Mouse (Mus musculus): ENCODE data around the gene Gm45062.
"Not testable (repeated sequence)": the region's sequence is repeated elsewhere in the genome, so short reads cannot be mapped to it uniquely, and the experiment has no call there.

The Gm45062 gene

DNA sequence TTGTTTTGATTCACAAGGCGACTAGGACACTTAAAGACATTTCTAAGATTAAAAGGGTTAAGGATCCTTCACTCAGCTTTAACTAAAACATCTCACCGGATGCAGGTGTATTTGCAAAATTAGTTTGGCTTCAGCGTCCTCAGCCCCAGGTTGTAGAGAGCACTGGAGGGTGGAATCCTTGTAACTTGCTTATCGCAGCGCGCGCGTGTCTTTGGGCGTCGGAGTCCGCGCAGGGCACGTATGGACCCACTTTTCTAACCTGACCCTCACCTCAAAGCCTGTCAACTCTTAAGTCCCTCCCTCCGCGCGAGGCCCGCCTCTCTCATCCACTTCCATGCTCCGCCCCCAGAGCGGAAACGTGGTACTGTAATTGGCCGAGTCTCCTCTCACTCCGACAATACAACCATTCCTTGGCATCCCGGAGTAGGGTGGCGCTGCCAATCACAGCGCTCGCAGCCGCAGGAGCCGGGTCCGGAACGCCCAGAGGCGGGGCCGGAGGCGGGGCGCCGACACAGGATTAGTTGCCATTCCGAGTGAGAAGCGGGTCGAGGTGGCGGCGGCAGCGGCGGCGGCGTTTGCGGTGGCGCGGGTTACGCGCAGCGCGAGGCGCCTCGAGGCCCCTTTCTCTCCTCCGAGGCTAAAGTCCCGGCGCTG, 249.8 kb downstream of the Gm45062 start:
- peak; percentile 99 for DNase-seq (ENCODE audit: low spot score)

DNA sequence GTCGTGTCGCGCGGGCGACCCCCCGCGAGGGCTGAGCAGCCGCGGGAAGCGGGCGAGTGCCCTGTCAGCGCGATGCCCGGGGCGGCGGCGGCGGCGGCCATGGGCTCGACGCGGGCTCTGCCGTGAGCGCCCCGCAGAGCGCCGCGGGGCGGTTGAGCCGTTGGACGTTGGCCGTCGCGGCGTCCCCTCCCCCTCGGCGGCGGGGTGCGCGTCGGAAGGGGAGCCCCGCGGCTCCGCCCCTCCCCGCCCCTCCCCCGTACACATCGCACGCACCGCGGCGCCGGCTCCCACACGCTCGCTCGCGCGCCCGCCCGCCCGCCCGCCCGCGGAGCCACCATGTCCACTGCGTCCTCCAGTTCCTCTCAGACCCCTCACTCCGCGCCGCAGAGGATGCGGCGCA, 250.3 kb downstream of the Gm45062 start, which contains the start of gene Glcci1:
Glcci1 (plus strand) TSS at position 50 of the 400 bp plus-strand sequence.
- DNase-seq (ENCODE audit: low spot score), result peak; percentile 77

DNA sequence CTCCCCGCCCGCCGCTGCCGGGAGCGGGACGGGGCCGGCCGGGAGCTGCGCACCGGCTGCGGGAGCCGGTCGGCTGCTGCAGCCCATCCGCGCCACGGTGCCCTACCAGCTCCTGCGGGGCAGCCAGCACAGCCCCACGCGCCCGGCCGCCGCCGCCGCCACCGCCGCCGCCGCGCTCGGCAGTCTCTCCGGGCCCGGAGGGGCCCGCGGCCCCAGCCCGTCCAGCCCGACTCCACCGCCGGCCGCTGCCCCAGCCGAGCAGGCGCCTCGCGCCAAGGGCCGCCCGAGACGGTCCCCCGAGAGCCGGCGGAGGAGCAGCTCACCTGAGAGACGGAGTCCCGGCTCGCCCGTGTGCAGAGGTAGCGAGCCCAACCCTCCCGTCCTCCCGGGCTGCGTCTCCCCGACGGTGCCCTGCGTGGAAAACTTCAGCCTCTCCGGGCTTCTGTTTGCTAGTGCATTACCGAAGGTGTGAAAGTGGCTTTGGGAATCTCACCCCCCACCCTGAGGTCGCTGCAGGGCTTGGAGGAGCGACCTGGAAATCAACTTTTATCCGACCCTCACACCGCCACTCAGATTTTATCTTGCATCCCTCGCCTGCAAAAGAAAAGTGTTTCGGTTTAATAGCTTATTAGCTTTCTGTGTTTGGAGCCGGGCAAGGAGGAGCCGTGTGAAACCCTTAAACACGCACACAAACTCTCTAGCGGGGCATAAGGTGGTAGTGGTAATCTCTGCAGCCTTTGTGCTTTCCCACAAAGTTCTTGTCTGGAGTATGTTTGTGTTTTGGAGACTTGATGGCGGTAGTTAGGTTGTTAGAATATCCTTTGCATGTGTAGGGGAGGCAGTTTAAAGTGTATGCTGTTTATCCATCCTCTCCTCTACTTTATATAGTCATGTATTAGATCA, 251.0 kb downstream of the Gm45062 start:
- peak; percentile 52 for DNase-seq (ENCODE audit: low spot score)

DNA sequence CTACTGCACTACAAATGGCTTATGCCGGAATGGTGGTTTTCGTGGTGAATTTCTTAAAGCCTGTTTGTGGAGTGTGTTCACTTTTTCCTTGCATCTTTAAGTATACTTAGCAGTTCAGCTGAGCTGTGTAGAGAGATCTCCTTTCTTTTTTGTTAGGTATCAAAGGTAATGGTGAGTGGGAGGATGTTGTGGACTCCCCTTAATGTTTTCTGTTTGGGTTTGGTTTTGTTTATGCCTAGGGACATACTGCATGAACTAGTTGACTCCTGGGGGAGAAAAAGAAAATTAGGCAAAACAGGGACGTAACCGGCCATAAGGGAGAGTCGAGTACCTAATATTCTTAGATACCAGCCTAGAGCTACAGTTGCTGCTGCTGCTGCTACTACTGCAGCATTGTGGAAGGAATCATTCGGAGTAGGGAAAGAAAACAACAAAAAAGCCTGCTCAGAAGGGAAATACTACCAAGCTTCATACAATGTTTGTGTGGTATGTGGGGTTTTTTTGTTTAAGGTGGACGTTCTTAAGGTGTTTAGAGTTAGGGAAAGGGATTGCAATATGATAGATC, 251.7 kb downstream of the Gm45062 start:
- peak; percentile 38 for DNase-seq (ENCODE audit: low spot score)

DNA sequence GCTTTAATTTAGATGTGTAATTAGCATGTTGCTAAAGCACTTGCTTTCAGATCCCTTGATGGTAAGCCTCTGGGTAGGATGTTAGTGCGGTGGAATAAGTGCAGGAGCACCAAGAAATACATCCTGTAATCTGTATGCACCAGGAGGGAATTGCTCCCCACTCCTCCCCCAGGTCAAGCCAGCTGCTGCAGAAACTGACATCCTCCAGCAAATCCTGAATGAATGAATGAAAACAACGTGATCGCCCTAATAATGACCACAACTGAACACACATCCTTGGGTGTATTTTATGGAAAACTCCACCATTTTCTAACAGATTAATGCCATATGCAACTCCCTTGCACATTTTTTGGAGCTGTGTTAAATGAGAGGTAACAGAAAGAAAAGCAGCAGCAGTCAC, 252.2 kb downstream of the Gm45062 start:
- DNase-seq (ENCODE audit: low spot score), result peak; percentile 42

DNA sequence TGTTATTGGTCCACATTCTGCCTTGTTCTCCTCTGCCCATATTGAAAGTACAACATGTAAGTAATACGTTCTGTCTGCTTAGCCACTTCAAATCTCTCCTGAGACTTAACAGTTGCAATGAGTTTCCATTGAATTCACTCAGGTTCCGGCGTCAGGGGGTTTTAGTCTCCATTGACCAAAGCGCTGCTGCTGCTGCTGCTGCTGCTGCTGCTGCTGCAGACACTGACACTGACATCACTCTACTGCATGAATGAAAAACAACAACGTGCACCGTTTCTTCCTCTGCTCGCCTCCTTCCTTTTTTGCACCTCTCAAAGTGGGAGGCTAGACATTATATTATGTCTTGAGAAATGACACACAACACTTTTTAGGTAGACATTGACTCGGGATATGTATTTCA, 253.2 kb downstream of the Gm45062 start:
- DNase-seq (ENCODE audit: low spot score), result peak; percentile 52

DNA sequence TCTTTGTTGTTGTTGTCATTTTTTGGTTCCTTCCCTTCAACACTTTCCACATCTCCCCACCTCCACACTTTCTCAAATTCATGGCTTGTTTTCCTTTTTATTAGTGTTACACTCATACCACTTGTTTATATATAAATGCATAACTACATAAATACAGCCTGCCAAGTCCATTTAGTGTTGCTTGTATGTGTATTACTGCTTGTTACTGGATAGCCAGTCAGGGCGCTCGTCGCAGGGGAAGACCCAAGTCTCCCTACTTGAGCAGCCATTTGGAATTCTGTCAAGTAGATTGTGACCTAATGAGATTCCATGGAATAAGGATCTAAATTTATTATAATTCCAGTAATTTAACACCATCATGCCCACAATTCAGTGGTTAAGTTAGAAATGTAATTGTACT, 260.4 kb downstream of the Gm45062 start:
- DNase-seq (ENCODE audit: low spot score), result no peak

DNA sequence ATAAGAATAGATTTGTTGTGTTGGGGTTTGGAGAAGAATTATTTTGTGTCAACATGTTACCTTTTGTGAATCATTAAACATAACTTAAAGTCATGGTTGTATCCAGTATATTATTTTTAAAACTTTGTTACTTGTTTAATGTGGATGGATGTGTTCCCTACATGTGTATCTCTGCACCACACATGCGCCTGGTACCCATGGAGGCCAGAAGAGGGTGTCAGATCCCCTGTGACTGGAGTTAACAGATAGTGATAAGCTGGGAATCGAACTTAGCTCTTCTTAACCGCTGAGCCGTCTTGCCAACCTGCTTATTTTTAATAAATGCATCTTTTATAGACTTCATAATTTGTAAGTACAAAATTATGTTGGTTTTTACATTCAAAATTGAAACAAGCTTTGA, 262.0 kb downstream of the Gm45062 start:
- no peak for DNase-seq (ENCODE audit: low spot score)

DNA sequence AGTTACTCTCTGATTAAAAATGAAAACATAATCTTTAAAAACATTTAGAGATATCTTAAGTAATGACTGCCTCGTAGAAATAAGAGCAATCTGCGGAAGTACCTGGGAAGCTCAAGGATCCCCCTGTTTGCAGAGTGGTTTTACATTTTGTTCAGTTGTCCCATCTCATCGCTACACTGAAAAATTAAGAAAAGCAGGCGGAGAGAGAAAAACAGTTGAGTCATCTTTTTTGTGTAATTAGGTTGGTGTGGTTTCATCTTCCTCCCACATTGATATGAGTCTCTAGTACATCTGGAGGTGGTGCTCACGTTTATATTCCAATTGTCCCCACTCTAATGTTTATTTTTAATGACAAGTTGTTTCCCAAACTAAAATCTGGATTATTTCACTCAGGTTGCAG, 265.5 kb downstream of the Gm45062 start:
- no peak for DNase-seq (ENCODE audit: low spot score)

DNA sequence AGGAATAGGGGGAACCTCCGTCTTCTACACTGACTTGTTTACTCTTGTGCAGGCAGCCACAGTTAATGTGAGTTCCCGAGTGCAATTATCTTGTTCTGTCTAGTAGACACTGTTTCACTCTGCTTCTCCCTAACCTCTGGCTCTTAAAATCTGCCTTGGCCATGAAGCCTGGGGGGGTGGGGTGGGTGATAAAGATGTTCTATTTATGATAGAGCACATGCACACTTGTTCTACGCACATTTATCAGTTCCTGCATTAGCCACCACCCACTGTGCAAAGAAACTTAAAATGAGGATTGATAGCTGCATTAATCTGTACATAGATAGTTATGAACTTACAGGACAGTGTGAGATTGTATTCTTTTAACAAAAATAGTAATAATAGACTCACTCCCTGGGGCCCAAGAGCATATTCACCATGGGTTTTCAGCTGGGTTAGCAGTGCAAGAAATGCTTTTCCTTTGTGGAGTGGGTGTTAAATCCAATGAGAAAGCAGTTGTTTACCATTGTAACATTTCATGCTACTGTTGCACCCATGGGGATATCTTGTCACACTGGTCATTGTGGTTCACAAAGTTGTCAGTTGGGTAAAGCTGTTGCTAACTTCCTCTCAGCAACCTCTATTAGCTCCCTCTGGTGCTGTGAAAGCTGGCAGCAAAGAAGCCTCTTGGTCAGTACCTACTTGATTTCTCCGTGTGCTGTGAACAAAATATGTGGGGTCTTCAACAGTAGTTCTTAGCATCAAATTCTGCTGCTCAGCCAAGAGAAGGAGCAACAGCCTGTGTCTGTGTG, 272.0 kb downstream of the Gm45062 start:
- no peak for DNase-seq (ENCODE audit: low spot score)

DNA sequence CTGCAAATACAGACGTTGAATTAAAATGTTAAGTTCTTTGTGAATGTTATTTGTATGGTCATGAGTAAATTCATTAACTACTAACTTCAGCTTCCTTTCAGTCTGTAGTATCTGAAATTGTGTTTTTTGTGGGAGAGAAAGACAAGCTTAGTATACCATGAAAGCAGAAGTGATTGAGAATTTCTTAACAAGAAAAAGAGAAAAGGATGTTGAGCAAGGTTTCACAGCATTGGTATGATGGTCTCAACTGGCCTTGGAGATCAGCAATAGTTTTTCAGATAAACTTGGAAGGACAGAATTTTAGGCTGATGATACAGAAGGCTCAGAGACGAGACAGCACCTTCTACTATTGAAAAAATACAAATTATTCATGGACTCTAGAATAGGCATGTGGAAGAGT, 277.7 kb downstream of the Gm45062 start:
- no peak for DNase-seq (ENCODE audit: low spot score)

DNA sequence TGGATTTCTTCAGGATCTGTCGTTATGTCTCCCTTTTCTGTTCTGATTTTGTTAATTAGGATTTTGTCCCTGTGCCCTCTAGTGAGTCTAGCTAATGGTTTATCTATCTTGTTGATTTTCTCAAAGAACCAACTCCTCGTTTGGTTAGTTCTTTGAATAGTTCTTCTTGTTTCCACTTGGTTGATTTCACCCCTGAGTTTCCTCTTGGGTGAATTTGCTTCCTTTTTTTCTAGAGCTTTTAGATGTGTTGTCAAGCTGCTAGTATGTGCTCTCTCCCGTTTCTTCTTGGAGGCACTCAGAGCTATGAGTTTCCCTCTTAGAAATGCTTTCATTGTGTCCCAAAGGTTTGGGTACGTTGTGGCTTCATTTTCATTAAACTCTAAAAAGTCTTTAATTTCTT, 282.3 kb downstream of the Gm45062 start:
- not testable (repeated sequence) for DNase-seq (ENCODE audit: low spot score)

DNA sequence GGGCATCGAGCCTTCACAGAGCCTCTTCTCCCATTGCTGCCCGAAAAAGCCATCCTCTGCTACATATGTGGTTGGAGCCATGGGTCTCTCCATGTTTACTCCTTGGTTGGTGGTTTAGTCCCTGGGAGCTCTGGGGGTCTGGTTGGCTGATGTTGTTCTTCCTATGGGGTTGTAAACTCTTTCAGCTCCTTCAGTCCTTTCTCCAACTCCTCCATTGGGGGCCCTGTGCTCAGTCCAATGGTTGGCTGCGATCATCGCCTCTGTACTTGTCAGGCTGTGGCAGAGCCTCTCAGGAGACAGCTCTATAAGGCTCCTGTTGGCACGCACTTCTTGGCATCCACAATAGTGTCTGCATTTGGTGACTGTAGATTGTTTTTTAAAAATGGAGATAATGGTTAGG, 285.6 kb downstream of the Gm45062 start:
- DNase-seq (ENCODE audit: low spot score), result no peak

DNA sequence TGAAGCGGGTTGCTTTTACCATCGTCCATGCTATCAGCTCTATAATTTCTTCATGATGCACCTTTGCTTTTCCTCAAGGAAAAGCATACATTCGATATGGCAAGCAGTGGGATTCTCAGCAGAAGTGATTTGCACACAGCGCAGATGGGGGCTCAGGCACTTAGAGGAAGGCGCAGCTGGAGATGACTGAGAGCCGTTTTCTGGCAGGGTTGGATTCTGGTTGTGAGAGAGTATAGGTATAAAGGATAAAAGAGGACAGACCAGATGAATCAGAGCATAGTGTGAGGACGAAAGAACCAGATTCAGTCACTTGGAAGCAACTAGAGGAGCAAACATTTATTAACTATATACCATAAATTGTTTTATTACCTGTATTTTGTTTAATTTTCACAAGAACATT, 286.5 kb downstream of the Gm45062 start:
- DNase-seq (ENCODE audit: low spot score), result no peak

DNA sequence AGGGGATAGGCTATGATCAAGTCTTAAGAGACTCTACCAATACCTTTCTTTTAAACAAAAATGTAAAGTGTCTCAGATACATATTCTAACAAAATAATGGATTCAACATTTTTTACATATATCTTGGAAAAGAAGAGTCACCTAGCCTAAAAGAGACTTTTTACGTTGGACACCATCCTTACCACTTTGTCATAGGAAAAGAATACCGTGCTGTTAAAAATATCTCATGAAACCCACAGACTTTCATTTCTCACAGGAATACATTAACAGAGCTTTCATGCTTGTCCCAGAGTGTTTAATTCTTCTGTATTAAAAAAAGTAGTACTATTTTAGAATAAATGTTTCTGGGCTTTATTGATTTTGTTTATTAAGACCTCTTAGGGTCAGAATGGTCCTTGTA, 291.9 kb downstream of the Gm45062 start:
- no peak for DNase-seq (ENCODE audit: low spot score)

DNA sequence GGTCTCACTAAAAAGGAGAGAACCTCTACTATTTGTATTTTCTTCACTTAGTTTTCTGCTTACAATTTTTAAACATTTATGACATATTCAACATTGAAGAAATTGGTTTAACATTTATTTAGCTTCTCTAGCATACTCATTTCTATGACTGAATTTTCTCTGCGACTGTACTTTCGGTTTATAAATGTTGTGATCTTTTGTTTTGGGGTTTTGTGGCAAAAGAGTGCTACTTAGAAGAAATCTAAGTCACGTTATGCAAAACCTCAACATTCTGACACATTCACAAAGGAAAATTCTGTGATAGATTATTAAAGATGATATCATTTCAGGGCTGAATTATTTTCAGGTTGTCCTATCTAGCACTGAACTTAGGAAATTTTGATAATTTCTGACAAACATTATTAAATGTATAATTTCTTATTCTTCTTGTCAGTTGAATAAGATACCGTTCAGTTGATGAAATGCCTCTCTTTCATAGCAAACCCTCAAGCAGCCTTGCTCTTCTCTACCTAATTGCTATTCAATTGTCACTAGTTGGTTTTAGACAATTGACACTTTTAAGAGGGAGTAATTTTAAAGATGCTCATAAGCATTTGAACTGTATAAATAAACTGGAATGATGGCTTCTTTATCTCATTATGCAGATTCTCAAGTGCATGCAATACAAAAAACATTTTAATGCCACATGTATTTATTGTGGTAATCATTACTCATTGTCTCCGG, 297.8 kb downstream of the Gm45062 start:
- no peak for DNase-seq (ENCODE audit: low spot score)

DNA sequence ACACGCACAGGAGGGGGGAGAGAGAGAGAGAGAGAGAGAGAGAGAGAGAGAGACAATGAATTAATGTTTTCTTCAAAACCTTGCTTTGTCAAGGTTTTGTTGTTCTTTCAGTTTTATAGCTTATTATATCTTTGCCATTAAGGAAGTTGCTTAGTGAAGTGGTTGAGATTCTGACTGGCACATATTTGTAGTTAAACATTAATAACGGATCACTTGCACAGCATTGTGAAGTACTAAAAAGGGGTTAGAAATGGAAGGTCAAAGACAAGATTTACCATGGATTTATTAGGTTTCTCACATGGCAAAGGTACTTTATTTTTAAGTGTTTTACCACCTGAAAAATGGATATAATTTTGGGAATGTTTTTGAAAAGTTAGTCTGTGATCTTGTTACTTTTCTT, 301.4 kb downstream of the Gm45062 start:
- DNase-seq (ENCODE audit: low spot score), result no peak

DNA sequence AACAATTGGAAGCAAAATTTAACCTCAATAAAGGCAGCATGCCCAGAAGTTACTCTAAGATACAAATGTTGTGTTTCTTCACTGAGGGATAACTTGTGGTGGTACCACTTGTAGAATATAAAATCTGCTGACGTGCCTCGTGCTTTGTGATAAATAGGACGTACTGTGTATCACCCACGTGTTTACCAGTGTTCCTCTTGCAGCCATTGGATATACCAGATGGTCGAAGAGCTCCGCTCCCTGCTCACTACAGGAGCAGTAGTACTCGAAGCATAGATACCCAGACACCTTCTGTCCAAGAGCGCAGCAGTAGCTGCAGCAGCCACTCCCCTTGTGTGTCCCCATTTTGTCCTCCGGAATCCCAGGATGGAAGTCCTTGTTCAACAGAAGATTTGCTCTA, 323.1 kb downstream of the Gm45062 start:
- no peak for DNase-seq (ENCODE audit: low spot score)

DNA sequence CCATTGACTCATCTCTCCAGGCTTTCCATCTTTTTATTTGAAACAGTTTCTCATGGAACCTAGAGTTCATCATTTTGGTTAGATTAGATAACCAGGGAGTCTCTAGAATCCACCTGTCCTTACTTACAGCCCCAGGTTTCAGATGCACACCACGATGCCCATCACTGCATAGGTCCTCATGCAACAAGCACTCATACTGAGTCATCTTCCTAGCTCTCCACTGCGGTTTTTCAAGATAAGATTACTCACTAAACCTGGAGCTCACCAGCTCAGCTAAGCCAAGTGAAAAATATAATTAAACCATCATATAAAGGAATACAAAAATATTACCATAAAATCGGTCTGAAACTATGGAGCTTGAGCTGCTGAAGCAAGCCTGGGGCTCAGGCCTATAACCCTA, 324.6 kb downstream of the Gm45062 start:
- DNase-seq (ENCODE audit: low spot score), result no peak

DNA sequence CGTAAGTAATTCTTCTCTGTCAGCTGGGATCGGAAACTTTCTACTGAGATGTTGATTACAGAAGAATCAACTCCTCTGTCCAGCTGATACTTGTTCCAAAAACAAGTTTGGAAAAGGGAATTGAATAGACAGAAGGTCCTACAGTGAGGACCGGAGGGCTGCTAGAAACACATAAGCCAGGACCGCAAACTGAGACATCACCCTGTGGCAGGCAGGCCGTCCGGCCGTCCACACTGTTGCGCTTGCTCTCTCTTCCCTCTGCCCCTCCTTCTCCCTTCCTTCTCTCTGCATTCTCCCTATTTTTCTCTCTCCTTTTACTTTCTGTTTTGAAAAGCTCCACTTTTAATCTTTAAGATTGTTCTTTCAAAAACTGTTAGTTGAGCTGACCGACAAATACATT, 332.4 kb downstream of the Gm45062 start:
- DNase-seq (ENCODE audit: low spot score), result no peak

DNA sequence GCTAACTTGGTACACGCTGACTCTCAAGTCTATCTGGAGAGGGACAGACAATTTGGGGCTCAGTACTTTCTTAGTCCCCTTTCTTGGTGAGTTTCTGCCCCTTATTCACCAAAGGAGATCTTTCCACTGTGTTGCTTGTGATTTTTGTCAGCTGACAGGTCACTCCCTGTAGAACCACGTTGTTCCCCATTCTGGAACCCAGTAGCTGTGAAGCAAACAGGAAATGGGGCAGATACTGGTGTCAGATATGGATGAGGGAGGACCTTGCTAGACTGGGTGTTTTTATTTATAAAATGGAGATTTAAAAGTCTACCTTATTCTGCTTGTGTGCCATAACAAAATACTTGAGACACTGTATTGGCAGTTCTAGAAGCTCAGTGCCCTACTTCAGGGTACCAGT, 358.1 kb downstream of the Gm45062 start:
- DNase-seq (ENCODE audit: low spot score), result no peak

Data from embryo, embryonic 10.5 days (tissue).